Mouse (Mus musculus) neural tube, embryonic 13.5 days (tissue): Measurements from ENCODE around the gene Gm45783. TPM values are rescaled to one million over a fixed set of nuclear protein-coding genes. Genes with fewer than 3 reads are reported as not detected.
"Not testable (repeated sequence)": the region's sequence is repeated elsewhere in the genome, so short reads cannot be mapped to it uniquely, and the experiment has no call there.

Source experiments
- ATAC-seq: fragments of 200-750 bp; cut with Nextera tagmentation; 2 replicates; pipeline ENCODE4 v1.8.0; 2017; ENCODE audit warnings: low read depth, mild to moderate bottlenecking, moderate TSS enrichment, moderate library complexity
- H3K27ac ChIP-seq: fragments of 300-500 bp; sonication (generic); replicated peaks from 2 replicates; pipeline ENCODE4 v1.5.1; 2015; ENCODE audit warnings: moderate library complexity, mild to moderate bottlenecking, inconsistent platforms
- H3K27me3 ChIP-seq: fragments of 300-500 bp; sonication (generic); 2 replicates; pipeline ENCODE4 v1.6.1; 2015; ENCODE audit warnings: mild to moderate bottlenecking, inconsistent platforms
- H3K36me3 ChIP-seq: fragments of 300-500 bp; sonication (generic); 2 replicates; pipeline ENCODE4 v1.6.1; 2015; ENCODE audit warnings: mild to moderate bottlenecking, inconsistent platforms
- H3K4me1 ChIP-seq: fragments of 300-500 bp; sonication (generic); replicated peaks from 2 replicates; pipeline ENCODE4 v1.6.1; 2015; ENCODE audit warnings: inconsistent platforms
- H3K4me2 ChIP-seq: fragments of 300-500 bp; sonication (generic); 2 replicates; pipeline ENCODE4 v1.6.1; 2015; ENCODE audit warnings: inconsistent platforms, mild to moderate bottlenecking, moderate library complexity
- H3K4me3 ChIP-seq: fragments of 300-500 bp; sonication (generic); 2 replicates; pipeline ENCODE4 v1.5.1; 2015; ENCODE audit warnings: mild to moderate bottlenecking, inconsistent platforms
- H3K9ac ChIP-seq: fragments of 300-500 bp; sonication (generic); 2 replicates; pipeline ENCODE4 v1.6.1; 2015; ENCODE audit warnings: moderate library complexity, mild to moderate bottlenecking, inconsistent platforms
- H3K9me3 ChIP-seq: fragments of 300-500 bp; sonication (generic); 2 replicates; pipeline ENCODE4 v1.6.1; 2016; ENCODE audit warnings: inconsistent platforms
- WGBS: fragments of 180-500 bp; shearing (Covaris S2); methylation state at CpG from one replicate; pipeline ENCODE4 v1.1.7; 2015; 5-methylcytosine and 5-hydroxymethylcytosine counted together
- microRNA-seq: library from miRNA; unstranded; fragments of <30 nt; microRNA quantifications from one replicate; pipeline ENCODE4, GENCODE M21; 2016
- polyA plus RNA-seq: library from polyadenylated mRNA; unstranded; fragments of >200 nt; fragmentation: Nextera tagmentation; extraction: Ambion mirVana; gene quantifications from 2 replicates; pipeline ENCODE4 v1.2.1, GENCODE M21; 2015

Gm45783 gene
- polyA plus RNA-seq: not detected in 2 replicates

GRCm38 (mm10) chr7:7374431-7374830 lies at the start of gene Gm45783:
Gm45783 (minus strand) TSS chr7:7374573.
- not testable (repeated sequence) for H3K27ac ChIP-seq, H3K36me3 ChIP-seq, H3K9me3 ChIP-seq, H3K4me3 ChIP-seq, H3K4me1 ChIP-seq, H3K27me3 ChIP-seq, H3K9ac ChIP-seq, ATAC-seq, H3K4me2 ChIP-seq
- 59% methylated on average over 12 of the region's 12 CpGs for WGBS

GRCm38 (mm10) chr7:7399603-7400002 lies 25.2 kb upstream of the Gm45783 start, which contains the start of gene Vmn2r31:
Vmn2r31 (minus strand) TSS chr7:7399703.
- H3K4me1 ChIP-seq, H3K4me2 ChIP-seq, H3K27me3 ChIP-seq, H3K9ac ChIP-seq, H3K9me3 ChIP-seq, H3K27ac ChIP-seq, ATAC-seq, H3K4me3 ChIP-seq, H3K36me3 ChIP-seq: not testable (repeated sequence)

- not testable (repeated sequence) for H3K4me2 ChIP-seq, H3K4me3 ChIP-seq, H3K4me1 ChIP-seq, ATAC-seq, H3K27me3 ChIP-seq, H3K9ac ChIP-seq, H3K9me3 ChIP-seq, H3K36me3 ChIP-seq, H3K27ac ChIP-seq
- no CpG with 5 or more reads among the region's 1 CpGs for WGBS
Observed at GRCm38 (mm10) chr7:7337509-7337908, 36.9 kb downstream of the Gm45783 start, which contains the start of gene Vmn2r30. Vmn2r30 (minus strand) TSS chr7:7337609.

- H3K9ac ChIP-seq: no peak overlapping the region
- WGBS: 83% methylated on average over 16 of the region's 16 CpGs
- peaks cover 57% of the 10 kb centered on the region for H3K36me3 ChIP-seq
- no peak overlapping the region for H3K4me3 ChIP-seq
- H3K27me3 ChIP-seq: no peaks in the 10 kb centered on the region
- H3K4me1 ChIP-seq: peaks cover 12% of the 10 kb centered on the region; the same call in 1 of the 2 replicates
- ATAC-seq: no peak
- H3K4me2 ChIP-seq: no peak overlapping the region
- no peaks in the 10 kb centered on the region for H3K9me3 ChIP-seq
- H3K27ac ChIP-seq: no peak overlapping the region
Observed at GRCm38 (mm10) chr7:7295595-7295994, 78.8 kb downstream of the Gm45783 start.

Small RNAs within 50 kb of the gene (microRNA-seq; reads per million reads assigned to microRNA genes)
- gene Mir5620: not detected

Other genes with a start within 250 kb of the Gm45783 start
- 14.7 and 16.1 TPM in 2 replicates for gene Zfp773, start 237.8 kb downstream of the Gm45783 start, polyA plus RNA-seq
- gene Zfp418, start 203.2 kb downstream of the Gm45783 start, polyA plus RNA-seq: 2.9 and 3.2 TPM in 2 replicates
- 8.7 and 9.2 TPM in 2 replicates for gene Zfp772, start 164.6 kb downstream of the Gm45783 start, polyA plus RNA-seq
- 0.88 and 1.2 TPM in 2 replicates for gene Vmn2r29, start 127.2 kb downstream of the Gm45783 start, polyA plus RNA-seq
- gene Gm45844, start 96.3 kb downstream of the Gm45783 start, polyA plus RNA-seq: 3.0 and 6.0 TPM in 2 replicates
- 147 and 148 TPM in 2 replicates for gene Clcn4, start 73.7 kb downstream of the Gm45783 start, polyA plus RNA-seq
- gene Vmn2r30, start 37.0 kb downstream of the Gm45783 start, polyA plus RNA-seq: 0.06 TPM in 1 of 2 replicates, not detected in the other
- gene Vmn2r31, start 25.1 kb upstream of the Gm45783 start, polyA plus RNA-seq: not detected in 2 replicates
- not detected in 2 replicates for gene Vmn2r32, start 105.4 kb upstream of the Gm45783 start, polyA plus RNA-seq
- not detected in 2 replicates for gene Vmn2r33, start 192.2 kb upstream of the Gm45783 start, polyA plus RNA-seq